Mouse (Mus musculus): Measurements from ENCODE around the gene Exoc6. TPM values are rescaled to one million over a fixed set of nuclear protein-coding genes. Genes with fewer than 3 reads are reported as not detected.

The Exoc6 gene
- polyA plus RNA-seq (2015; fragmentation: Nextera tagmentation; extraction: Ambion mirVana), result 27.2 and 27.5 TPM in 2 replicates

DNA sequence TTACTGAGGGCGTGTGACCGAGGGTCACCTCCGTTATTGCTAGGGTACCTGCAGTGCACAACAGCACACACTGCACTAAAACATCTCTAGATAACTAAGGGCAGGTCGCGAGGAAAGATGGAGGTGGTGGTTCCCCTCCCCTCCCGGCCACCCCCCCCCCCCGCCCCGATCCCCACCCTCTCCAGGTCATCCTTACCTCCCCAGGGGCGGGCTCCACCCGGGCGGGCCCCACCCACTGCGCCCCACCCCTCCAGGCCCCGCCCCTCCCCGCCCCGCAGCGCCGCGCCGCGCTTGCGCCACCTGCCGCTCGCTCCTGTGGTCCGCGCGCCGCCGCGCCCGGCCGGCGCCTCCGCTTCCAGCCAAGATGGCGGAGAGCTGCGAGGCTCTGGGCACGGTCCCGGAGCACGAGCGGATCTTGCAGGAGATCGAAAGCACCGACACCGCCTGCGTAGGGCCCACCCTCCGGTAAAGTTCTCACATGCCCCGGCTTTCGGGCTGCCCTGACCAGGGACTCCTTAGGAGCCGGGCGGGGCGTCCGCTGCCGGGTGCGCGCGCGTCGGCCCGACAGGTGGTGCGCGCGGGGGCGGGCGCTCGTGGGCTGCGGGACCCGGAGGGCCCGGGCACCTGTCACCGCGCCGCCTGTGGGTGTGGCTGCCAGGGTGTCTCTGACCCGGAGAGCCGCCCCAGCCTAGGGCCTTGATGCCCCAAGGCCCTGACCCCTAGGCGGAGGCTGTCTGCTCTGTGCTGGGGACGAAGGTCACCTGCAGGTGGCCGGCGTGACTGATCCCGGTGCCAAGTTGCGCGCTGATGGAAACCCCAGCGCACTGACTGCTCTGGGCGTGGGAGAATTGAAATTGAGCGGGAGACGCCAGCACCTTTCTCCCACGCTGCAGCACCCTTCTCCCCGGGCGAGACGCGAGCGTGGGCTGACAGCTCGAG is at the start of gene Exoc6:
Gene Exoc6 (plus strand): TSS at position 318 of the 939 bp plus-strand sequence.
- ATAC-seq (ENCODE audit: insufficient read depth), result peak; percentile 85
- Histone ChIP-seq H3K4me2 (peak within 1 kb of the TSS; percentile 90), H3K4me3 (replicated peaks) (peak within 1 kb of the TSS; percentile 95), H3K27me3 (peaks cover 17% of the 10 kb centered on the region; the same call in 1 of the 2 replicates), H3K9me3 (replicated peaks) (no peaks in the 10 kb centered on the region), H3K9ac (peak within 1 kb of the TSS; percentile 88), H3K27ac (replicated peaks) (peak within 1 kb of the TSS; percentile 95), H3K4me1 (replicated peaks) (peaks cover 63% of the 10 kb centered on the region), H3K36me3 (replicated peaks) (peaks cover 12% of the 10 kb centered on the region)
- whole genome bisulfite sequencing (ENCODE audit: insufficient replicate concordance), result under 1% methylated on average over 87 of the region's 89 CpGs

DNA sequence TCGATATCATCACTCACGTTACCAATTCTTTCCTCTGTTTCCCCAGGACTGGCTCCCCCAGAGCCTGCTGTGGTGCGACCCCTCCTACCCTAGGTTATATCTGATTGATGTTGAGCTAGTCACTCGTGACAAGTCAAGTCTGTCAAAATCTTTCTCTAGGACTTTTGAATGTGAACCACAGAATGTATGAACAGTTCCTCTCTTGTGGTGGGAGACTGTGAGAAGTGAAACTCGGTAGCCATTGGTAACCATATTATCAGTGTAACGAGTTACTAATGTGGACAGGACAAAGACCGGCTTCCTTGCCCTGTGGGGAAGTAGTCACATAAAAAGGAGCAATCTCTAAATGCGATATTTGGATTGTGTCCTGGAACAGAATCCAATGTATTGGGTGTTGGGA is 47.2 kb upstream of the Exoc6 start:
- no peak for ATAC-seq (ENCODE audit: insufficient read depth)
- no peak overlapping the region for H3K4me3 ChIP-seq (replicated peaks)
- H3K36me3 ChIP-seq (replicated peaks), result no peaks in the 10 kb centered on the region
- H3K4me2 ChIP-seq, result no peak overlapping the region
- 0 out of 2 replicates have a peak, but pooled peaks cover 2% of the 10 kb centered on the region for H3K4me1 ChIP-seq (replicated peaks)
- no peaks in the 10 kb centered on the region for H3K9me3 ChIP-seq (replicated peaks)
- no peak overlapping the region for H3K27ac ChIP-seq (replicated peaks)
- WGBS (ENCODE audit: insufficient replicate concordance), result 28% methylated on average over 8 of the region's 8 CpGs
- peaks cover 5% of the 10 kb centered on the region; the same call in 1 of the 2 replicates for H3K27me3 ChIP-seq
- no peak overlapping the region for H3K9ac ChIP-seq

DNA sequence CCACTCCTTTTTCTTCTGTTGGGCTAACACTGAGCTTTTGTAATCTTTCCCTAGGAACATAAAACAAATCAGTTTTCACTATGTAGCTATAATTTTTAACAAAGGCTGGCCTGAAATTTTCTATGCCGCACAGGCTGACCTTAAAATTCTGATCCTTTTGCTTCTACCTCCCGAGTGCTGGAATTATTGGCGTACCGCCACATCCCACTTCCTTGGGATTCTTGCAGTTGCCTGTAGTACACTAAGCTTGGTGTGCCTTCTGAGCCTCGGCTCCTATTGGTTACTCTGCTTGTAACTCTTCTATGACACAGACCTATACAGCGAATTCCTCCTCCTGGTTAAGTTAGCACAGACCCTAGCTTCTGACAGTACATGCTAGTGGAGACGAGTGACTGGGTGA is 44.2 kb upstream of the Exoc6 start:
- H3K4me3 ChIP-seq (replicated peaks), result no peak overlapping the region
- ATAC-seq (ENCODE audit: insufficient read depth), result no peak
- H3K36me3 ChIP-seq (replicated peaks), result no peaks in the 10 kb centered on the region
- no peak overlapping the region for H3K9ac ChIP-seq
- H3K27ac ChIP-seq (replicated peaks), result no peak overlapping the region
- 62% methylated on average over 7 of the region's 7 CpGs for WGBS (ENCODE audit: insufficient replicate concordance)
- peaks cover 9% of the 10 kb centered on the region for H3K4me1 ChIP-seq (replicated peaks)
- no peak overlapping the region for H3K4me2 ChIP-seq
- no peaks in the 10 kb centered on the region for H3K9me3 ChIP-seq (replicated peaks)
- H3K27me3 ChIP-seq, result peaks cover 5% of the 10 kb centered on the region; the same call in 1 of the 2 replicates

DNA sequence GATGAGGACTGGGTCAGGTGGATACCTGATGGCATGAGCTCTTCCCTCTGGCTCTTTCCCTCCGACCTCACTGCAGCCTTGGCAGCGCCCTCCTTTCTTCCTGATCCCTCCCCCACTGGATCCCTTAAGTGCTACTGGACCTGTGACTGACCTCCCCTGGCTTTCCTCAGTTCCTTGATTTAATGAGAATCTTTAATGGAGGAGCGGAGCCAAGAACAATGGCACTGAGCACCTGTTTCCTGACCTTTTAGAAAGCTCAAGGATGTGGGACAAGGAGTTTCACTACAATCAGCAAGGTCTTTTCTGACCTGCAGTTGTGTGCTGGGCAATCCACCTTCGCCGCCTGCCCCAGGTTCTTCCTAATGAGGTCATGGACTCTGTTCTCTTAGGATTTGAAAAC is 43.6 kb upstream of the Exoc6 start:
- Histone ChIP-seq H3K27ac (replicated peaks) (no peak overlapping the region), H3K9me3 (replicated peaks) (no peaks in the 10 kb centered on the region), H3K27me3 (peaks cover 5% of the 10 kb centered on the region; the same call in 1 of the 2 replicates), H3K4me2 (no peak overlapping the region), H3K4me3 (replicated peaks) (no peak overlapping the region), H3K36me3 (replicated peaks) (no peaks in the 10 kb centered on the region), H3K9ac (no peak overlapping the region), H3K4me1 (replicated peaks) (peaks cover 9% of the 10 kb centered on the region)
- no peak for ATAC-seq (ENCODE audit: insufficient read depth)
- 72% methylated on average over 5 of the region's 5 CpGs for WGBS (ENCODE audit: insufficient replicate concordance)

DNA sequence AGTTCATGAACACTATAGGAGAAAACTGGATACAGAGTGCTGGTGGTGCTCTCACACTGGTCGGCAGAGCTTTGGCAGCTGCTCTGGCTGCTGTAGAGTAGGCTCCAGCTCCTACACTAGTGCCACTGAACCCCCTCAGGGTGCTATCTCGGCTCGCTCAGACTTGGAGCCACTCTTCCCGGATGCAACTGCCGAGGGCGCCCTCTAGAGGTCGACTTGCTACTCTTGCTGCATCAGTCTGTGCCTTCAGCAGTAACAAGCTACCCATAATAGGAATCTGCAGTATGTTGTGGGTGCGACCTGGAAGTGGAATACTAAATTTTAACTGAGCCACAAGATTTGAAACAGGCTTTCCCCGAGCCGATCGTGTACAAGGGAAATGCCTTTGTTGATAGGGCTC is 40.5 kb upstream of the Exoc6 start:
- no peak overlapping the region for H3K27ac ChIP-seq (replicated peaks)
- no peaks in the 10 kb centered on the region for H3K9me3 ChIP-seq (replicated peaks)
- peaks cover 9% of the 10 kb centered on the region for H3K4me1 ChIP-seq (replicated peaks)
- peak; percentile 60 for ATAC-seq (ENCODE audit: insufficient read depth)
- H3K4me3 ChIP-seq (replicated peaks), result no peak overlapping the region
- H3K36me3 ChIP-seq (replicated peaks), result no peaks in the 10 kb centered on the region
- H3K4me2 ChIP-seq, result no peak overlapping the region; the same call in 1 of the 2 replicates
- no peak overlapping the region for H3K9ac ChIP-seq
- H3K27me3 ChIP-seq, result no peaks in the 10 kb centered on the region
- 2% methylated on average over 11 of the region's 11 CpGs for WGBS (ENCODE audit: insufficient replicate concordance)

DNA sequence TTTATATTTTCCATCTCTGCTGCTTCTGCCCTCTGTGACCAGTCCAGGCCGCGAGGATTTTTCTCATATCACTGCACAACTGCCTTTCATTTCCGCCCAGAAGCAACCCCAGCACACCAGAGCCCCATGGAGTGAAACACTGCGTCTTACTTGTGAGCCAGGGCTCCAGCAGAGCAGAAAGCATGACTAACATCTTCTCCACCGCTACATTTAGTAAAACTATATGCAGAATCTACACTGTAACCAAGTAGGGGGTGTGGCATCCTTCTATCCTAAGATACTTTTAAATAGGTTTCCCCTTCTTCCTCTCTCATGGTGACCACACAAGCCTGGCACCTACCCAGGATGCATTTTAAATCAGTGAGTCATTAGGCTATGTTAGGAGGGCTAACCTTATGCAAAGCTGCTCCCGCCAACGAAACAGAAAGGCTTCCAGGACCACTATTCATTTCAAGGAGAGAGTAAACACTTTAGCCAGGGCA is 35.4 kb upstream of the Exoc6 start:
- Histone ChIP-seq H3K4me3 (replicated peaks) (no peak overlapping the region), H3K4me2 (no peak overlapping the region), H3K27me3 (peaks cover 6% of the 10 kb centered on the region; the same call in 1 of the 2 replicates), H3K4me1 (replicated peaks) (peaks cover 36% of the 10 kb centered on the region), H3K36me3 (replicated peaks) (no peaks in the 10 kb centered on the region), H3K9ac (no peak overlapping the region), H3K27ac (replicated peaks) (no peak overlapping the region), H3K9me3 (replicated peaks) (no peaks in the 10 kb centered on the region)
- no peak for ATAC-seq (ENCODE audit: insufficient read depth)
- 39% methylated on average over 7 of the region's 7 CpGs for WGBS (ENCODE audit: insufficient replicate concordance)

DNA sequence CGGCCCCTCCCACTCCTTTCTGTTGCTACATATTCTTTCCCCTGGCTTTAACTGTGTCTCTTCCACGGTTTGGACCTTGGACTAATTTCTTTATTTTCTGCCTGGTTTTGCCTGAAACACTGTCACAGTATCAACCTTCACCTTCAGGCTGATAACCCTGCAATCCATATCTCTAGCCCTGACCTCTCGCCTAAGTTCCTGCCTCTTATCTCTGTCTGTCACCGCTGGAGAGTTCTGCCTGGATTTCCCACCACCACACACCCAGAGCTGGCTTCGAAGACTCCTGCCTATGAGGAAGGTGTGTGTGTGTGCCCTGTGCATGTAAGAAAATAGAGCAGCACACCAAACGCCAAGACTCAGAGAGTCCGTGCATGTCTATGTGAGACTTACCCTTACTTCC is 32.8 kb upstream of the Exoc6 start:
- no peak overlapping the region for H3K9ac ChIP-seq
- 10% methylated on average over 7 of the region's 7 CpGs for WGBS (ENCODE audit: insufficient replicate concordance)
- 0 out of 2 replicates have a peak overlapping the region, but pooled peaks have one; percentile 1 for H3K4me2 ChIP-seq
- no peaks in the 10 kb centered on the region for H3K9me3 ChIP-seq (replicated peaks)
- peaks cover 6% of the 10 kb centered on the region; the same call in 1 of the 2 replicates for H3K27me3 ChIP-seq
- no peaks in the 10 kb centered on the region for H3K36me3 ChIP-seq (replicated peaks)
- no peak overlapping the region for H3K4me3 ChIP-seq (replicated peaks)
- no peak overlapping the region for H3K27ac ChIP-seq (replicated peaks)
- peaks cover 53% of the 10 kb centered on the region for H3K4me1 ChIP-seq (replicated peaks)
- peak; percentile 70 for ATAC-seq (ENCODE audit: insufficient read depth)

DNA sequence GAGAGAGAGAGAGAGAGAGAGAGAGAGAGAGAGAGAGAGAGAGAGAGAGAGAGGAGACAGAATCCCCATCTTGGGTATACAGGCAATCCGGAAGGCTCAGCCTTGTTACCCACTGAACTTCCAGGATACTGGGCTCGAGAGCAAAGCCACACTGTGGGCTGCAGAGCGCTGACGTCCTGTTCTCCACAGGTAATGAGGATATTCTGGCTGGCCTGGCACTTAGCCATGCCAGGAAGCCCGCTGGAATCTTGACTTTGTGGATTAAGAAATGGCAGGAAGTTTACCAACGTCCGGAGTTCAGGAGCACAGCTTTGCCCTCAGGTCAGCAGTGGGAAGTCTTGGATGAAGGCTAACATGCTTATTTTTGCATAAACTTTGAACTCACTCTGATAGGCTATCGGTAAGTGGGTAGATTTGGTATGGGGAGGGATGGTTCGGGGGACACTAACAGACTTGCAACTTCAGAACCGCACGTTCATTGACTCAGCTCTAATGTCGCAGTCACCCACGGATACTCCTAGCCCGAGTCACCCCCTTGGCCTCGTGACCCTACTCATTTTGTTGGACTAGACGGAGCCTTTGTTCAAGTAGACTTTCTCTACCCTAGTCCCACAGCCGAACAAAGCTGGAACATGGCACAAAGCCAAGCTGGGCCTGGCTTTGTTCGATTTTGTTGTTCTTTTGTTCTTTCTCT is 29.3 kb upstream of the Exoc6 start:
- no peak overlapping the region for H3K4me3 ChIP-seq (replicated peaks)
- H3K9me3 ChIP-seq (replicated peaks), result no peaks in the 10 kb centered on the region
- 0 out of 2 replicates have a peak overlapping the region, but pooled peaks have one; percentile 38 for H3K27ac ChIP-seq (replicated peaks)
- H3K4me2 ChIP-seq, result no peak overlapping the region
- ATAC-seq (ENCODE audit: insufficient read depth), result 0 out of 2 replicates have a peak, but pooled peaks have one; percentile 17
- H3K4me1 ChIP-seq (replicated peaks), result peaks cover 52% of the 10 kb centered on the region
- 53% methylated on average over 18 of the region's 18 CpGs for WGBS (ENCODE audit: insufficient replicate concordance)
- H3K9ac ChIP-seq, result no peak overlapping the region
- H3K27me3 ChIP-seq, result peaks cover 6% of the 10 kb centered on the region; the same call in 1 of the 2 replicates
- no peaks in the 10 kb centered on the region for H3K36me3 ChIP-seq (replicated peaks)

DNA sequence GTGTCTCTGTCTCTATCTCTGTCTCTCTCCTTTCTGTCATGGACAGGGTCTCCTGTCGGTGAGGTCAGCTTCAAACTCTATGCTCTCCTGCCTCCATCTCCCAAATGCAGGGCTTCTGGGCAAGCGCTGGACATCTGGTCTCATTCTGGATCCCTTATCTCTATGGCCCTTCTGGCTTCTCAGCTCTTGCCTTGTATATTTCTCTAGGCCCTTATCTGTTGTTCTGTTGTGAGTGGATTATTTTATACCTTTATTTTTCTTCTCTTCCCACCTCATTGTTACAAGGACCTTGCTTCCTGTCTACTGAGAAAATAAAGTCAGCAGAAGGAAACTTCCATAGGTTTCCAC is 28.8 kb upstream of the Exoc6 start:
- H3K9me3 ChIP-seq (replicated peaks), result no peaks in the 10 kb centered on the region
- H3K27ac ChIP-seq (replicated peaks), result no peak overlapping the region
- no peak overlapping the region for H3K4me2 ChIP-seq
- peaks cover 51% of the 10 kb centered on the region for H3K4me1 ChIP-seq (replicated peaks)
- no peaks in the 10 kb centered on the region for H3K36me3 ChIP-seq (replicated peaks)
- 0 out of 2 replicates have a peak, but pooled peaks have one; percentile 29 for ATAC-seq (ENCODE audit: insufficient read depth)
- 8% methylated on average over 2 of the region's 2 CpGs for WGBS (ENCODE audit: insufficient replicate concordance)
- peaks cover 6% of the 10 kb centered on the region; the same call in 1 of the 2 replicates for H3K27me3 ChIP-seq
- no peak overlapping the region for H3K4me3 ChIP-seq (replicated peaks)
- no peak overlapping the region for H3K9ac ChIP-seq

DNA sequence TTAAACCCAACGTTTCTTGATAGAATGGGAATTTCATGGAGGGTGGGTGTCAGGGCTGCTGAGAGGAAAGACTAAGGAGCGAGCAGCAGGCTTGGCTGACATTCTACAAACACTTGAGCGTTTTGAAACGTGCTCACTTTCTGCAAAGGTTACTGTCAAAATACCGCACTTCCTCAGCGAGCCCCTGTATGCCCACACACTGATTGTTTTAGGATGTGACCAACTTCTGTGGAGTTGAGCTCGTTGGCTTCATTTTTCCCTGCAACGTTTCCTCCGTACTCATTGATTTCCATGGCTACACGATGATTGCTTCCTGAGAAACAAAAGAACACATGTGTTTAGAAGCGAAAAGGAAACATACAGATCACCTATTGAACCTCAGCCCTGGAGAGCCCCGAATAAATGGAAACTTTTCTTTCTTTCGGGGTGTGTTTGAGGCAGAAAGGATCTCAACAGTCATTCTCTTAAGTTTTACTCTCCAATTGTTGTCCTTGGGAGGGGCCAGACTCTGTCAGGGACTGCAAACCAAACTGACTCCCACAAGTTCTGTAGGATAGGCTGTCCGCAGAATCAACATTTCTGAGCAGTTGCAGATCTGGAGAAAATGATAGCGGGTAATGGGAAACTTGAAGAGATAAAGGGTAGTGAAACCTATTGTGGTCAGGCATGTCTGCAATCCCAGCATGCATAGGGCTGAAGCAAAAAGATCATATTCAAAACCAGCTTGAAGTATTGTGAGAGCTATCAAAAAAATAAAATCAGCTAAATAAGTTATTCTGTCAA is 26.7 kb upstream of the Exoc6 start:
- Histone ChIP-seq H3K4me1 (replicated peaks) (peaks cover 46% of the 10 kb centered on the region), H3K4me2 (peak overlapping the region; percentile 48), H3K36me3 (replicated peaks) (no peaks in the 10 kb centered on the region), H3K9ac (no peak overlapping the region), H3K27me3 (peaks cover 6% of the 10 kb centered on the region; the same call in 1 of the 2 replicates), H3K9me3 (replicated peaks) (no peaks in the 10 kb centered on the region), H3K4me3 (replicated peaks) (0 out of 2 replicates have a peak overlapping the region, but pooled peaks have one; percentile 10), H3K27ac (replicated peaks) (0 out of 2 replicates have a peak overlapping the region, but pooled peaks have one; percentile 15)
- peak; percentile 51 for ATAC-seq (ENCODE audit: insufficient read depth)
- 13% methylated on average over 15 of the region's 15 CpGs for WGBS (ENCODE audit: insufficient replicate concordance)

All from liver, embryonic 15.5 days (tissue).